Mouse (Mus musculus) midbrain, embryonic 15.5 days (tissue): Measurements from ENCODE around the gene Atp5s. TPM values are rescaled to one million over a fixed set of nuclear protein-coding genes. Genes with fewer than 3 reads are reported as not detected.

ENCODE experiments used
- ATAC-seq: fragments of 200-750 bp; cut with Nextera tagmentation; replicated peaks from 2 replicates; pipeline ENCODE4 v1.8.0; 2017; ENCODE audit warnings: moderate TSS enrichment
- H3K27ac ChIP-seq: fragments of 300-500 bp; sonication (generic); 2 replicates; pipeline ENCODE4 v1.5.1; 2015; ENCODE audit warnings: mild to moderate bottlenecking, inconsistent platforms
- H3K27me3 ChIP-seq: fragments of 300-500 bp; sonication (generic); replicated peaks from 2 replicates; pipeline ENCODE4 v1.6.1; 2015; ENCODE audit warnings: inconsistent platforms
- H3K36me3 ChIP-seq: fragments of 300-500 bp; sonication (generic); replicated peaks from 2 replicates; pipeline ENCODE4 v1.6.1; 2015; ENCODE audit warnings: inconsistent platforms
- H3K4me1 ChIP-seq: fragments of 300-500 bp; sonication (generic); 2 replicates; pipeline ENCODE4 v1.6.1; 2015; ENCODE audit warnings: inconsistent platforms
- H3K4me2 ChIP-seq: fragments of 300-500 bp; sonication (generic); 2 replicates; pipeline ENCODE4 v1.6.1; 2015; ENCODE audit warnings: inconsistent platforms, mild to moderate bottlenecking, moderate library complexity
- H3K4me3 ChIP-seq: fragments of 300-500 bp; sonication (generic); 2 replicates; pipeline ENCODE4 v1.5.1; 2015; ENCODE audit warnings: mild to moderate bottlenecking, inconsistent platforms
- H3K9ac ChIP-seq: fragments of 300-500 bp; sonication (generic); 2 replicates; pipeline ENCODE4 v1.6.1; 2015; ENCODE audit warnings: mild to moderate bottlenecking, inconsistent platforms
- H3K9me3 ChIP-seq: fragments of 300-500 bp; sonication (generic); 2 replicates; pipeline ENCODE4 v1.6.1; 2016; ENCODE audit warnings: inconsistent platforms
- WGBS: fragments of 180-500 bp; shearing (Covaris S2); methylation state at CpG from one replicate; pipeline ENCODE4 v1.1.7; 2015; ENCODE audit warnings: mixed read lengths; 5-methylcytosine and 5-hydroxymethylcytosine counted together
- polyA plus RNA-seq: library from polyadenylated mRNA; unstranded; fragments of >200 nt; fragmentation: Nextera tagmentation; extraction: Ambion mirVana; gene quantifications from 2 replicates; pipeline ENCODE4 v1.2.1, GENCODE M21; 2015

Atp5s gene
- polyA plus RNA-seq, 1 experiment from 2014 or later: 33.3 TPM

- no peaks in the 10 kb centered on the region for H3K27me3 ChIP-seq
- 84% methylated on average over 5 of the region's 5 CpGs for WGBS
Measured at GRCm38 (mm10) chr12:69696746-69697145, 28.0 kb upstream of the Atp5s start.

GRCm38 (mm10) chr12:69698352-69698751, 26.4 kb upstream of the Atp5s start:
- H3K4me1 ChIP-seq: no peaks in the 10 kb centered on the region
- ATAC-seq: no peak

More at GRCm38 (mm10) chr12:69696746-69697145, 28.0 kb upstream of the Atp5s start:
- no peaks in the 10 kb centered on the region for H3K4me1 ChIP-seq
- ATAC-seq: no peak
- no peak overlapping the region for H3K4me2 ChIP-seq
- no peaks in the 10 kb centered on the region for H3K9me3 ChIP-seq
- no peak overlapping the region for H3K4me3 ChIP-seq
- H3K36me3 ChIP-seq: 0 out of 2 replicates have a peak, but pooled peaks cover 5% of the 10 kb centered on the region
- H3K27ac ChIP-seq: no peak overlapping the region
- H3K9ac ChIP-seq: no peak overlapping the region

GRCm38 (mm10) chr12:69704799-69705458, 19.8 kb upstream of the Atp5s start:
- no peaks in the 10 kb centered on the region for H3K9me3 ChIP-seq
- H3K4me2 ChIP-seq: no peak overlapping the region
- H3K27ac ChIP-seq: no peak overlapping the region
- H3K36me3 ChIP-seq: no peaks in the 10 kb centered on the region
- 92% methylated on average over 11 of the region's 11 CpGs for WGBS
- no peak for ATAC-seq
- H3K9ac ChIP-seq: no peak overlapping the region
- H3K4me1 ChIP-seq: no peaks in the 10 kb centered on the region
- H3K27me3 ChIP-seq: no peaks in the 10 kb centered on the region
- H3K4me3 ChIP-seq: no peak overlapping the region

More at GRCm38 (mm10) chr12:69698352-69698751, 26.4 kb upstream of the Atp5s start:
- no peak overlapping the region for H3K27ac ChIP-seq
- H3K9ac ChIP-seq: no peak overlapping the region
- no peaks in the 10 kb centered on the region for H3K9me3 ChIP-seq
- H3K4me2 ChIP-seq: no peak overlapping the region
- no peaks in the 10 kb centered on the region for H3K27me3 ChIP-seq
- H3K36me3 ChIP-seq: 0 out of 2 replicates have a peak, but pooled peaks cover 5% of the 10 kb centered on the region
- 91% methylated on average over 6 of the region's 6 CpGs for WGBS
- no peak overlapping the region for H3K4me3 ChIP-seq

GRCm38 (mm10) chr12:69713628-69714027, 11.1 kb upstream of the Atp5s start:
- H3K4me2 ChIP-seq: no peak overlapping the region
- no peaks in the 10 kb centered on the region for H3K27me3 ChIP-seq
- H3K4me3 ChIP-seq: no peak overlapping the region
- H3K9ac ChIP-seq: no peak overlapping the region
- H3K4me1 ChIP-seq: no peaks in the 10 kb centered on the region
- peaks cover 3% of the 10 kb centered on the region; the same call in 1 of the 2 replicates for H3K36me3 ChIP-seq
- H3K9me3 ChIP-seq: no peaks in the 10 kb centered on the region
- no peak overlapping the region for H3K27ac ChIP-seq
- no peak for ATAC-seq

- Histone ChIP-seq H3K4me1 (peaks cover 17% of the 10 kb centered on the region), H3K36me3 (peaks cover 13% of the 10 kb centered on the region), H3K27me3 (no peaks in the 10 kb centered on the region), H3K9me3 (no peaks in the 10 kb centered on the region), H3K9ac (no peak overlapping the region), H3K4me3 (no peak overlapping the region), H3K27ac (no peak overlapping the region), H3K4me2 (no peak overlapping the region)
- WGBS: 91% methylated on average over 3 of the region's 3 CpGs
- no peak for ATAC-seq
Measured at GRCm38 (mm10) chr12:69722857-69723256, 1.9 kb upstream of the Atp5s start.

GRCm38 (mm10) chr12:69723376-69723775, 1.4 kb upstream of the Atp5s start:
- H3K9ac ChIP-seq: no peak overlapping the region
- H3K4me2 ChIP-seq: peak overlapping the region; percentile 88
- H3K9me3 ChIP-seq: no peaks in the 10 kb centered on the region
- WGBS: 46% methylated on average over 2 of the region's 2 CpGs
- peaks cover 13% of the 10 kb centered on the region for H3K36me3 ChIP-seq
- H3K4me1 ChIP-seq: peaks cover 17% of the 10 kb centered on the region
- no peak overlapping the region for H3K27ac ChIP-seq
- no peaks in the 10 kb centered on the region for H3K27me3 ChIP-seq
- no peak for ATAC-seq
- H3K4me3 ChIP-seq: peak overlapping the region; percentile 80; the same call in 1 of the 2 replicates

GRCm38 (mm10) chr12:69724018-69724710, 586 bp upstream of the Atp5s start:
- H3K27ac ChIP-seq: peak overlapping the region; percentile 83
- peak overlapping the region; percentile 80 for H3K4me3 ChIP-seq
- ATAC-seq: peak; percentile 25

GRCm38 (mm10) chr12:69729246-69729645, 4.5 kb downstream of the Atp5s start:
- no peak overlapping the region for H3K4me3 ChIP-seq
- 100% methylated on average over 1 of the region's 1 CpGs for WGBS
- no peaks in the 10 kb centered on the region for H3K36me3 ChIP-seq
- H3K4me1 ChIP-seq: peaks cover 7% of the 10 kb centered on the region; the same call in 1 of the 2 replicates
- H3K27me3 ChIP-seq: no peaks in the 10 kb centered on the region
- no peak overlapping the region for H3K4me2 ChIP-seq
- H3K9me3 ChIP-seq: no peaks in the 10 kb centered on the region
- no peak for ATAC-seq
- H3K9ac ChIP-seq: no peak overlapping the region
- no peak overlapping the region for H3K27ac ChIP-seq

More at GRCm38 (mm10) chr12:69724018-69724710, 586 bp upstream of the Atp5s start:
- Histone ChIP-seq H3K9ac (peak overlapping the region; percentile 78), H3K4me1 (peaks cover 17% of the 10 kb centered on the region), H3K27me3 (no peaks in the 10 kb centered on the region), H3K4me2 (peak overlapping the region; percentile 88), H3K36me3 (peaks cover 13% of the 10 kb centered on the region), H3K9me3 (no peaks in the 10 kb centered on the region)
- WGBS: under 1% methylated on average over 23 of the region's 24 CpGs

GRCm38 (mm10) chr12:69730306-69730705, 5.6 kb downstream of the Atp5s start:
- Histone ChIP-seq H3K4me1 (peaks cover 6% of the 10 kb centered on the region; the same call in 1 of the 2 replicates), H3K4me3 (no peak overlapping the region), H3K36me3 (no peaks in the 10 kb centered on the region), H3K9ac (no peak overlapping the region), H3K27me3 (no peaks in the 10 kb centered on the region), H3K4me2 (no peak overlapping the region), H3K27ac (no peak overlapping the region), H3K9me3 (no peaks in the 10 kb centered on the region)
- 79% methylated on average over 1 of the region's 1 CpGs for WGBS
- ATAC-seq: no peak

GRCm38 (mm10) chr12:69732221-69732620, 7.5 kb downstream of the Atp5s start:
- Histone ChIP-seq H3K4me2 (no peak overlapping the region), H3K4me3 (no peak overlapping the region), H3K27ac (no peak overlapping the region), H3K4me1 (no peaks in the 10 kb centered on the region), H3K9me3 (no peaks in the 10 kb centered on the region), H3K9ac (no peak overlapping the region), H3K36me3 (no peaks in the 10 kb centered on the region), H3K27me3 (no peaks in the 10 kb centered on the region)
- no peak for ATAC-seq
- 39% methylated on average over 5 of the region's 5 CpGs for WGBS

- ATAC-seq: peak; percentile 72; the same call in 1 of the 2 replicates
- H3K9me3 ChIP-seq: no peaks in the 10 kb centered on the region
- H3K9ac ChIP-seq: no peak overlapping the region
- H3K27me3 ChIP-seq: no peaks in the 10 kb centered on the region
- H3K4me3 ChIP-seq: no peak overlapping the region
- WGBS: 8% methylated on average over 2 of the region's 2 CpGs
- H3K4me1 ChIP-seq: no peaks in the 10 kb centered on the region
- no peak overlapping the region for H3K4me2 ChIP-seq
- no peaks in the 10 kb centered on the region for H3K36me3 ChIP-seq
- H3K27ac ChIP-seq: no peak overlapping the region
Measured at GRCm38 (mm10) chr12:69733518-69733917, 8.8 kb downstream of the Atp5s start.

- H3K27me3 ChIP-seq: no peaks in the 10 kb centered on the region
- ATAC-seq: no peak
- H3K9ac ChIP-seq: no peak overlapping the region
- no peaks in the 10 kb centered on the region for H3K36me3 ChIP-seq
- no peak overlapping the region for H3K4me3 ChIP-seq
- H3K4me1 ChIP-seq: no peaks in the 10 kb centered on the region
- 82% methylated on average over 3 of the region's 3 CpGs for WGBS
- no peak overlapping the region for H3K4me2 ChIP-seq
- H3K9me3 ChIP-seq: no peaks in the 10 kb centered on the region
- no peak overlapping the region for H3K27ac ChIP-seq
Measured at GRCm38 (mm10) chr12:69733923-69734322, 9.2 kb downstream of the Atp5s start.
